Mouse (Mus musculus): Measurements from ENCODE around the gene Zbtb7b. TPM values are rescaled to one million over a fixed set of nuclear protein-coding genes. Genes with fewer than 3 reads are reported as not detected.
A peak's percentile ranks its signal among the peaks of the same experiment; 100 is the strongest.

Gene Zbtb7b
- polyA plus RNA-seq, 1 experiment from 2014 or later, result 0.69 TPM

GRCm38 (mm10) chr3:89332476-89332875 lies 62.1 kb downstream of the Zbtb7b start:
- Histone ChIP-seq H3K27me3 (ENCODE audit: poor library complexity, severe bottlenecking) (peaks cover 61% of the 10 kb centered on the region), H3K36me3 (replicated peaks) (peaks cover 32% of the 10 kb centered on the region), H3K4me1 (peaks cover 84% of the 10 kb centered on the region), H3K4me3 (peak overlapping the region; percentile 16; the same call in 1 of the 2 replicates), H3K27ac (peak overlapping the region; percentile 59), H3K9me3 (no peaks in the 10 kb centered on the region)
- no peak for DNase-seq (ENCODE audit: extremely low spot score, low spot score)
- 51% methylated on average over 12 of the region's 12 CpGs for WGBS

DNA sequence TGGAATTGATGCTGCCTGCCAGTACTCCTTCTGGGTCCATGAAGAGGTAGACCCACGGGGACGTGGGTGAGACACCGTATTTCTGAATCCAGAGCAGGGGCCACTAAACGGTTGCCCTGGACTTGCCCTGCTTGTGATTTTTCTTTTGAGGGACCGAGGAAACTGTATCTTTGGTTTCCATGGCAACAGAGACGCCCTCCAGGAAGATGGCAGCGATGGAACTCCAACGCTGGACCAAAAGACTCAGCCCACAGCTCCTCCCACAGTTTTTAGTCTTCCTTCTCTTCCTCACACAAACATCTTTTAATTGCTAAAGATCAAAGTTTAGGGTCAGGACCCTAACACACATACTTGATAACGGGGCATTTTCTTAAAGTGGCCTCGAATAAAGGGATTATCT lies 62.6 kb downstream of the Zbtb7b start:
- Histone ChIP-seq H3K27me3 (ENCODE audit: poor library complexity, severe bottlenecking) (peaks cover 66% of the 10 kb centered on the region), H3K4me3 (peak overlapping the region; percentile 16), H3K27ac (0 out of 2 replicates have a peak overlapping the region, but pooled peaks have one; percentile 59), H3K9me3 (no peaks in the 10 kb centered on the region), H3K36me3 (replicated peaks) (peaks cover 32% of the 10 kb centered on the region), H3K4me1 (peaks cover 84% of the 10 kb centered on the region)
- WGBS, result 45% methylated on average over 10 of the region's 10 CpGs
- no peak for DNase-seq (ENCODE audit: extremely low spot score, low spot score)

DNA sequence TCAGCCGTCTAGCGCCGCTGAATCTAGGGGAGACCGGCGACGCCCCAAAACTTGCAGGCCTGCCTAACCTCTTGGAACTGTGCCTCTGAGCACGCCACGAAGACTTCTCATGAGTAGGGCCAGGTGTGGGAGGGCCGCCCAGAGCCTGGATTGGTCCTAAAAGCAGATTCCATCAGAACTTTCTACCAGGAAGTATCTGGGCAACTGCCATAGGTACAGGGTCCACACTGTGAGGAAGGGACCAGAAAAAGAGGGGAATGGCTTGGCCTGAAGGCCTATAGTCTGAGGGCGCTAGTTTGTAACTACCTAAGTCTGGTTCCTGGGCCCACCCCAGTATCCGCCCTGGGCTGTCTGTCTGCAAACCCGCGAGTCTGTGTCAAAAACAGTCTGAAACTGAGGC lies 63.0 kb downstream of the Zbtb7b start:
- Histone ChIP-seq H3K27me3 (ENCODE audit: poor library complexity, severe bottlenecking) (peaks cover 68% of the 10 kb centered on the region), H3K4me3 (0 out of 2 replicates have a peak overlapping the region, but pooled peaks have one; percentile 16), H3K27ac (peak overlapping the region; percentile 41; the same call in 1 of the 2 replicates), H3K36me3 (replicated peaks) (peaks cover 32% of the 10 kb centered on the region), H3K9me3 (no peaks in the 10 kb centered on the region), H3K4me1 (peaks cover 81% of the 10 kb centered on the region)
- 73% methylated on average over 13 of the region's 13 CpGs for WGBS
- DNase-seq (ENCODE audit: extremely low spot score, low spot score), result no peak

DNA sequence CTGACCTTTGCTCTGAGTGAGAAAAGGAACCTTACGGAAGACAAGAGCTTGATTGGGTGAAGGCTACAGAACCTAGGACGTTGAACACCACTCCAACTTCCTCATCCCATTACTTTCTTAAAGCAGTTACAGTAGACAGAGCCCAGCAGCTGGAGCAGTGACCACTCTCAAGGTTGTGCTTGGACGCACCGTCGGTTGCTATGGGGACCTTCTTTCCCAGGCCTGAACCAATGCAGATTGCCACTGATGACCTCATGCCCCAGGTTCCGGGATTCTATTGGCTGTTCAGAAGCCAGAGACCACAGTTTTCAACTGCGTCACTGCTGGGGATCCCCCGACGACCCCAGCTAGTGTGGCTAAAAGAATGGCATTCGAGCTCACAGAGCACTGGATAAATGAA lies 63.6 kb downstream of the Zbtb7b start:
- 20% methylated on average over 10 of the region's 10 CpGs for WGBS
- H3K4me3 ChIP-seq, result no peak overlapping the region
- peaks cover 32% of the 10 kb centered on the region for H3K36me3 ChIP-seq (replicated peaks)
- no peak for DNase-seq (ENCODE audit: extremely low spot score, low spot score)
- H3K9me3 ChIP-seq, result no peaks in the 10 kb centered on the region
- peaks cover 75% of the 10 kb centered on the region for H3K4me1 ChIP-seq
- peaks cover 68% of the 10 kb centered on the region for H3K27me3 ChIP-seq (ENCODE audit: poor library complexity, severe bottlenecking)
- peak overlapping the region; percentile 41; the same call in 1 of the 2 replicates for H3K27ac ChIP-seq

DNA sequence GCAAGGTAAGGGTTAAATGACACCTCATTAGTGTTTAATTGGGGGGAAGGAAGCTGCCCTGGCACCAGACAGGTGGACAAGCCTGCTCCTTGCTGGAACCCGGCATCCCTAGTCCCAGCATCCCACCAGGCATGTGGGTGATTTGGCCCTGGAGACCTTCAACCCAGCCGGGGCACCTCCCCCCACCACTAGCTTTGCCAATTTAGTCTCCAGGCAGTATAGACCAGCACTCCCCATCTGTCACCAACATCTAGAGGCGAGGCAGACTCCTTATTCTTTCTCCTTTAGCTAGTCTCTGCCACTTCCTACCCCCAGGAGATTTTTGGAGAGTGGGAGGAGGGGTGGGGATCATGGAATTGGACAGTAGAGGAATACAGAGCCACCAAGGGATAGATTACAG lies 64.2 kb downstream of the Zbtb7b start:
- H3K4me1 ChIP-seq, result peaks cover 69% of the 10 kb centered on the region
- H3K36me3 ChIP-seq (replicated peaks), result peaks cover 29% of the 10 kb centered on the region
- H3K27ac ChIP-seq, result no peak overlapping the region
- no peaks in the 10 kb centered on the region for H3K9me3 ChIP-seq
- 68% methylated on average over 3 of the region's 3 CpGs for WGBS
- H3K27me3 ChIP-seq (ENCODE audit: poor library complexity, severe bottlenecking), result peaks cover 68% of the 10 kb centered on the region
- H3K4me3 ChIP-seq, result no peak overlapping the region
- DNase-seq (ENCODE audit: extremely low spot score, low spot score), result no peak

- H3K27ac ChIP-seq, result peak overlapping the region; percentile 54; the same call in 1 of the 2 replicates
- no peak for DNase-seq (ENCODE audit: extremely low spot score, low spot score)
- H3K9me3 ChIP-seq, result no peaks in the 10 kb centered on the region
- peaks cover 12% of the 10 kb centered on the region for H3K36me3 ChIP-seq (replicated peaks)
- whole genome bisulfite sequencing, result 15% methylated on average over 4 of the region's 4 CpGs
- peaks cover 61% of the 10 kb centered on the region for H3K27me3 ChIP-seq (ENCODE audit: poor library complexity, severe bottlenecking)
- peaks cover 55% of the 10 kb centered on the region for H3K4me1 ChIP-seq
- no peak overlapping the region for H3K4me3 ChIP-seq
Observed at GRCm38 (mm10) chr3:89328623-89329022, 66.0 kb downstream of the Zbtb7b start.

Other genes with a start within 250 kb of the Zbtb7b start
- gene Hcn3, start 234.6 kb downstream of the Zbtb7b start, polyA plus RNA-seq (2016; fragmentation: Nextera tagmentation; extraction: Ambion mirVana), result 4.8 and 5.5 TPM in 2 replicates
- gene Clk2, start 230.0 kb downstream of the Zbtb7b start, polyA plus RNA-seq (2016; fragmentation: Nextera tagmentation; extraction: Ambion mirVana), result 33.7 and 34.2 TPM in 2 replicates
- gene Scamp3, start 217.3 kb downstream of the Zbtb7b start, polyA plus RNA-seq (2016; fragmentation: Nextera tagmentation; extraction: Ambion mirVana), result 100 and 103 TPM in 2 replicates
- gene Fam189b, start 211.6 kb downstream of the Zbtb7b start, polyA plus RNA-seq (2016; fragmentation: Nextera tagmentation; extraction: Ambion mirVana), result 25.1 and 25.6 TPM in 2 replicates
- gene Gba, start 191.8 kb downstream of the Zbtb7b start, polyA plus RNA-seq (2016; fragmentation: Nextera tagmentation; extraction: Ambion mirVana), result 34.2 and 34.7 TPM in 2 replicates
- 65.8 and 78.2 TPM in 2 replicates for gene Thbs3, start 179.6 kb downstream of the Zbtb7b start, polyA plus RNA-seq (2016; fragmentation: Nextera tagmentation; extraction: Ambion mirVana)
- gene Mtx1, start 167.7 kb downstream of the Zbtb7b start, polyA plus RNA-seq (2016; fragmentation: Nextera tagmentation; extraction: Ambion mirVana), result 227 and 242 TPM in 2 replicates
- gene Muc1, start 165.7 kb downstream of the Zbtb7b start, polyA plus RNA-seq (2016; fragmentation: Nextera tagmentation; extraction: Ambion mirVana), result 1.7 and 1.8 TPM in 2 replicates
- gene Krtcap2, start 148.8 kb downstream of the Zbtb7b start, polyA plus RNA-seq (2016; fragmentation: Nextera tagmentation; extraction: Ambion mirVana), result 260 and 275 TPM in 2 replicates
- gene Trim46, start 148.5 kb downstream of the Zbtb7b start, polyA plus RNA-seq (2016; fragmentation: Nextera tagmentation; extraction: Ambion mirVana), result 4.4 and 5.4 TPM in 2 replicates
- gene Dpm3, start 135.4 kb downstream of the Zbtb7b start, polyA plus RNA-seq (2016; fragmentation: Nextera tagmentation; extraction: Ambion mirVana), result 76.7 and 78.6 TPM in 2 replicates
- 25.1 and 26.0 TPM in 2 replicates for gene Slc50a1, start 124.2 kb downstream of the Zbtb7b start, polyA plus RNA-seq (2016; fragmentation: Nextera tagmentation; extraction: Ambion mirVana)
- gene Efna1, start 113.6 kb downstream of the Zbtb7b start, polyA plus RNA-seq (2016; fragmentation: Nextera tagmentation; extraction: Ambion mirVana), result 12.9 and 13.2 TPM in 2 replicates
- 3.0 and 4.0 TPM in 2 replicates for gene Efna3, start 71.8 kb downstream of the Zbtb7b start, polyA plus RNA-seq (2016; fragmentation: Nextera tagmentation; extraction: Ambion mirVana)
- gene Efna4, start 56.7 kb downstream of the Zbtb7b start, polyA plus RNA-seq (2016; fragmentation: Nextera tagmentation; extraction: Ambion mirVana), result 27.6 and 28.7 TPM in 2 replicates
- gene Adam15, start 44.8 kb downstream of the Zbtb7b start, polyA plus RNA-seq (2016; fragmentation: Nextera tagmentation; extraction: Ambion mirVana), result 32.1 and 39.5 TPM in 2 replicates
- gene Dcst2, start 32.8 kb downstream of the Zbtb7b start, polyA plus RNA-seq (2016; fragmentation: Nextera tagmentation; extraction: Ambion mirVana), result 0.06 and 0.16 TPM in 2 replicates
- 0.23 TPM in 1 of 2 replicates, not detected in the other for gene Dcst1, start 29.5 kb downstream of the Zbtb7b start, polyA plus RNA-seq (2016; fragmentation: Nextera tagmentation; extraction: Ambion mirVana)
- 0.15 and 0.23 TPM in 2 replicates for gene Lenep, start 8.0 kb upstream of the Zbtb7b start, polyA plus RNA-seq (2016; fragmentation: Nextera tagmentation; extraction: Ambion mirVana)
- 27.0 and 29.8 TPM in 2 replicates for gene Flad1, start 17.1 kb upstream of the Zbtb7b start, polyA plus RNA-seq (2016; fragmentation: Nextera tagmentation; extraction: Ambion mirVana)
- gene Cks1b, start 23.6 kb upstream of the Zbtb7b start, polyA plus RNA-seq (2016; fragmentation: Nextera tagmentation; extraction: Ambion mirVana), result 681 and 720 TPM in 2 replicates
- gene Shc1, start 23.7 kb upstream of the Zbtb7b start, polyA plus RNA-seq (2016; fragmentation: Nextera tagmentation; extraction: Ambion mirVana), result 49.4 and 53.2 TPM in 2 replicates
- gene Pygo2, start 35.4 kb upstream of the Zbtb7b start, polyA plus RNA-seq (2016; fragmentation: Nextera tagmentation; extraction: Ambion mirVana), result 34.9 and 40.9 TPM in 2 replicates
- 16.4 and 16.6 TPM in 2 replicates for gene Pbxip1, start 41.9 kb upstream of the Zbtb7b start, polyA plus RNA-seq (2016; fragmentation: Nextera tagmentation; extraction: Ambion mirVana)
- gene Pmvk, start 59.8 kb upstream of the Zbtb7b start, polyA plus RNA-seq (2016; fragmentation: Nextera tagmentation; extraction: Ambion mirVana), result 72.0 and 75.3 TPM in 2 replicates
- 0.81 and 0.92 TPM in 2 replicates for gene Kcnn3, start 125.4 kb upstream of the Zbtb7b start, polyA plus RNA-seq (2016; fragmentation: Nextera tagmentation; extraction: Ambion mirVana)